21 mouse cellular contexts compared by ENCODE assay signal in genomic region chr4:49549383-49549782, GRCm38 (mm10). TPM values are rescaled to one million over a fixed set of nuclear protein-coding genes. Genes with fewer than 3 reads are reported as not detected.
DNase-seq lines count a peak whose midpoint lies in the region; ATAC-seq and TF ChIP-seq lines count a peak whose summit lies in the region.
"Had no signal": no experiment of that assay in that cellular context is flagged by ENCODE, and none has a peak within 500 bp of the region (broad histone marks: within the 10 kb centered on the region; RNA-seq: fewer than 3 reads in every experiment).

Gene Aldob, minus strand, starts transcription at chr4:49549546.

- H3K4me3 ChIP-seq in intestine, embryonic 14.5 days (ENCODE audit: low read depth, low read length) = 0 out of 2 replicates have a peak within 1 kb of the TSS, but pooled peaks have one; percentile 2
- H3K4me3 ChIP-seq in intestine, embryonic 16.5 days (ENCODE audit: low read length) = peak within 1 kb of the TSS; percentile 50
- peak within 1 kb of the TSS; percentile 16; the same call in 1 of the 2 replicates for H3K4me3 ChIP-seq in kidney, postnatal 0 days (replicated peaks; ENCODE audit: low read depth, low read length)
- peak within 1 kb of the TSS; percentile 33 to 41 for H3K4me3 ChIP-seq in liver, embryonic 14.5 days (ENCODE audit: insufficient read depth in 1 of 2, low read depth in 2 of 2, low read length in 2 of 2)
- H3K4me3 ChIP-seq in midbrain, embryonic 15.5 days = no peak within 1 kb of the TSS
- no peak within 1 kb of the TSS for H3K4me3 ChIP-seq in midbrain, embryonic 10.5 days
- H3K4me3 ChIP-seq: embryonic facial prominence, embryonic 15.5 days; forebrain, embryonic 15.5 days; gastrocnemius, adult 2 months; heart, embryonic 12.5 days; layer of hippocampus, adult 2 months; midbrain, embryonic 13.5 days had no signal

- WGBS in intestine, embryonic 14.5 days = 41% methylated on average over 3 of the region's 3 CpGs
- WGBS in intestine, embryonic 16.5 days = 26% methylated on average over 3 of the region's 3 CpGs
- WGBS in kidney, postnatal 0 days = 45% methylated on average over 3 of the region's 3 CpGs
- WGBS in liver, embryonic 14.5 days (ENCODE audit: insufficient replicate concordance) = 17% methylated on average over 3 of the region's 3 CpGs
- 67% methylated on average over 3 of the region's 3 CpGs for WGBS in midbrain, embryonic 15.5 days
- WGBS in midbrain, embryonic 10.5 days = 82% methylated on average over 3 of the region's 3 CpGs

- ATAC-seq in intestine, embryonic 14.5 days (replicated peaks; ENCODE audit: low FRiP score, low TSS enrichment, low read depth) = peak; percentile 73
- ATAC-seq in intestine, embryonic 16.5 days = peak; percentile 86
- ATAC-seq in kidney, postnatal 0 days (replicated peaks; ENCODE audit: low FRiP score, low read depth) = peak; percentile 63
- ATAC-seq in liver, embryonic 14.5 days (ENCODE audit: insufficient read depth) = peak; percentile 43
- ATAC-seq in midbrain, embryonic 15.5 days (replicated peaks) = no peak
- ATAC-seq: forebrain, embryonic 15.5 days; midbrain, embryonic 13.5 days; Patski had no signal

- no peak within 1 kb of the TSS for H3K9ac ChIP-seq in intestine, embryonic 14.5 days (ENCODE audit: low read length)
- H3K9ac ChIP-seq in intestine, embryonic 16.5 days (ENCODE audit: low read depth, low read length) = peak within 1 kb of the TSS; percentile 66
- peak within 1 kb of the TSS; percentile 46; the same call in 1 of the 2 replicates for H3K9ac ChIP-seq in kidney, postnatal 0 days (ENCODE audit: low read depth, low read length)
- peak within 1 kb of the TSS; percentile 47 for H3K9ac ChIP-seq in liver, embryonic 14.5 days (replicated peaks)
- H3K9ac ChIP-seq in midbrain, embryonic 15.5 days = no peak within 1 kb of the TSS
- H3K9ac ChIP-seq: embryonic facial prominence, embryonic 15.5 days; forebrain, embryonic 15.5 days; heart, embryonic 12.5 days; midbrain, embryonic 13.5 days had no signal

- TF ChIP-seq EP300 in liver, embryonic 14.5 days (IDR thresholded peaks at IDR 0.05; ENCODE audit: low read depth) = no peak

- no peak for TF ChIP-seq CTCF in kidney, postnatal 0 days (IDR thresholded peaks at IDR 0.05; ENCODE audit: low read depth)
- no peak for TF ChIP-seq CTCF in liver, embryonic 14.5 days (IDR thresholded peaks at IDR 0.05; ENCODE audit: low read depth)

- DNase-seq in intestine, embryonic 14.5 days (ENCODE audit: low spot score) = peak; percentile 54
- DNase-seq in kidney, postnatal 0 days (ENCODE audit: low spot score) = peak; percentile 9
- DNase-seq in liver, embryonic 14.5 days (ENCODE audit: low read depth in 3 of 3, low spot score in 3 of 3) = no peak
- no peak for DNase-seq in layer of hippocampus, postnatal 14 days (ENCODE audit: low spot score in 2 of 2)
- no peak for DNase-seq in spleen, postnatal 14 days (ENCODE audit: low spot score in 2 of 2)
- no peak for DNase-seq in midbrain, embryonic 10.5 days (ENCODE audit: low spot score)
- DNase-seq: adrenal gland, postnatal 25 days; gastrocnemius, adult 2 months; lung, adult 18-20 months; lung, postnatal 4 days; thymus, postnatal 4 days had no signal

- H3K27ac ChIP-seq in intestine, embryonic 14.5 days (ENCODE audit: low read depth) = no peak within 1 kb of the TSS
- peak within 1 kb of the TSS; percentile 91 for H3K27ac ChIP-seq in intestine, embryonic 16.5 days (ENCODE audit: low read length)
- H3K27ac ChIP-seq in kidney, postnatal 0 days = peak within 1 kb of the TSS; percentile 86
- H3K27ac ChIP-seq in liver, embryonic 14.5 days = no peak within 1 kb of the TSS
- no peak within 1 kb of the TSS for H3K27ac ChIP-seq in midbrain, embryonic 15.5 days
- H3K27ac ChIP-seq in midbrain, embryonic 10.5 days (replicated peaks) = no peak within 1 kb of the TSS
- H3K27ac ChIP-seq: embryonic facial prominence, embryonic 15.5 days; forebrain, embryonic 15.5 days; gastrocnemius, adult 2 months; layer of hippocampus, adult 2 months; midbrain, embryonic 13.5 days had no signal

- no peaks in the 10 kb centered on the region for H3K36me3 ChIP-seq in intestine, embryonic 14.5 days (ENCODE audit: control insufficient read depth, insufficient read depth, low read length)
- H3K36me3 ChIP-seq in intestine, embryonic 16.5 days (ENCODE audit: control insufficient read depth, insufficient read depth, low read length) = 0 out of 2 replicates have a peak, but pooled peaks cover 2% of the 10 kb centered on the region
- H3K36me3 ChIP-seq in kidney, postnatal 0 days (ENCODE audit: insufficient read depth, low read length) = no peaks in the 10 kb centered on the region
- no peaks in the 10 kb centered on the region for H3K36me3 ChIP-seq in liver, embryonic 14.5 days (replicated peaks; ENCODE audit: control insufficient read depth, insufficient read depth, low read depth)
- no peaks in the 10 kb centered on the region for H3K36me3 ChIP-seq in midbrain, embryonic 15.5 days (replicated peaks)
- H3K36me3 ChIP-seq in midbrain, embryonic 10.5 days = no peaks in the 10 kb centered on the region
- H3K36me3 ChIP-seq: embryonic facial prominence, embryonic 15.5 days; forebrain, embryonic 15.5 days; heart, embryonic 12.5 days; midbrain, embryonic 13.5 days had no signal

- H3K27me3 ChIP-seq in intestine, embryonic 14.5 days (replicated peaks; ENCODE audit: control insufficient read depth, insufficient read depth, low read length) = no peaks in the 10 kb centered on the region
- H3K27me3 ChIP-seq in intestine, embryonic 16.5 days (replicated peaks; ENCODE audit: control insufficient read depth, insufficient read depth, low read length) = no peaks in the 10 kb centered on the region
- no peaks in the 10 kb centered on the region for H3K27me3 ChIP-seq in kidney, postnatal 0 days (ENCODE audit: insufficient read depth, low read length)
- H3K27me3 ChIP-seq in liver, embryonic 14.5 days (ENCODE audit: control insufficient read depth, insufficient read depth, low read length) = no peaks in the 10 kb centered on the region
- no peaks in the 10 kb centered on the region for H3K27me3 ChIP-seq in midbrain, embryonic 15.5 days (replicated peaks)
- no peaks in the 10 kb centered on the region for H3K27me3 ChIP-seq in midbrain, embryonic 10.5 days (ENCODE audit: low read depth, poor library complexity, severe bottlenecking)
- H3K27me3 ChIP-seq: CH12.LX; embryonic facial prominence, embryonic 15.5 days; forebrain, embryonic 15.5 days; heart, embryonic 12.5 days; midbrain, embryonic 13.5 days had no signal

- H3K4me1 ChIP-seq in intestine, embryonic 14.5 days (replicated peaks; ENCODE audit: control insufficient read depth, insufficient read depth, low read length) = no peaks in the 10 kb centered on the region
- H3K4me1 ChIP-seq in intestine, embryonic 16.5 days (ENCODE audit: control insufficient read depth, insufficient read depth, low read length) = no peaks in the 10 kb centered on the region
- H3K4me1 ChIP-seq in kidney, postnatal 0 days (replicated peaks; ENCODE audit: insufficient read depth, low read length) = no peaks in the 10 kb centered on the region
- 0 out of 4 replicates have a peak, but pooled peaks cover 0 to 2% of the 10 kb centered on the region in 2 experiments for H3K4me1 ChIP-seq in liver, embryonic 14.5 days (replicated peaks; ENCODE audit: control insufficient read depth in 2 of 2, insufficient read depth in 2 of 2, low read length in 1 of 2)
- no peaks in the 10 kb centered on the region for H3K4me1 ChIP-seq in midbrain, embryonic 15.5 days
- no peaks in the 10 kb centered on the region for H3K4me1 ChIP-seq in midbrain, embryonic 10.5 days
- H3K4me1 ChIP-seq: embryonic facial prominence, embryonic 15.5 days; forebrain, embryonic 15.5 days; heart, embryonic 12.5 days; midbrain, embryonic 13.5 days had no signal

- H3K9me3 ChIP-seq in intestine, embryonic 14.5 days (ENCODE audit: control insufficient read depth, low read length) = no peaks in the 10 kb centered on the region
- H3K9me3 ChIP-seq in intestine, embryonic 16.5 days (ENCODE audit: control insufficient read depth, low read length) = no peaks in the 10 kb centered on the region
- H3K9me3 ChIP-seq in kidney, postnatal 0 days (replicated peaks; ENCODE audit: low read length) = no peaks in the 10 kb centered on the region
- H3K9me3 ChIP-seq in liver, embryonic 14.5 days (ENCODE audit: control insufficient read depth, low read length) = no peaks in the 10 kb centered on the region
- no peaks in the 10 kb centered on the region for H3K9me3 ChIP-seq in midbrain, embryonic 15.5 days
- H3K9me3 ChIP-seq in midbrain, embryonic 10.5 days (replicated peaks) = no peaks in the 10 kb centered on the region
- H3K9me3 ChIP-seq: embryonic facial prominence, embryonic 15.5 days; forebrain, embryonic 15.5 days; heart, embryonic 12.5 days; midbrain, embryonic 13.5 days had no signal

- H3K4me2 ChIP-seq in intestine, embryonic 14.5 days (ENCODE audit: low read length) = peak within 1 kb of the TSS; percentile 38
- peak within 1 kb of the TSS; percentile 46 for H3K4me2 ChIP-seq in intestine, embryonic 16.5 days (ENCODE audit: low read depth, low read length)
- peak within 1 kb of the TSS; percentile 25 for H3K4me2 ChIP-seq in kidney, postnatal 0 days (ENCODE audit: low read length)
- H3K4me2 ChIP-seq in liver, embryonic 14.5 days (ENCODE audit: low read depth) = peak within 1 kb of the TSS; percentile 49
- H3K4me2 ChIP-seq in midbrain, embryonic 15.5 days = no peak within 1 kb of the TSS
- H3K4me2 ChIP-seq: embryonic facial prominence, embryonic 15.5 days; forebrain, embryonic 15.5 days; heart, embryonic 12.5 days; midbrain, embryonic 13.5 days had no signal

RNA-seq across cellular contexts. Expression of gene Aldob, which starts in this region (rescaled TPM):
- polyA plus RNA-seq in intestine, embryonic 14.5 days (2014; fragmentation: Nextera tagmentation; extraction: Ambion mirVana) = 81.5 and 94.2 TPM in 2 replicates
- polyA plus RNA-seq in intestine, embryonic 16.5 days (2015; fragmentation: Nextera tagmentation; extraction: Ambion mirVana) = 572 and 696 TPM in 2 replicates
- 929 and 971 TPM in 2 replicates for polyA plus RNA-seq in kidney, postnatal 0 days (2015; fragmentation: Nextera tagmentation; extraction: Ambion mirVana)
- 88.5 and 103 TPM in 2 replicates for polyA plus RNA-seq in liver, embryonic 14.5 days (2012; rRNA removed)
- polyA plus RNA-seq in liver, embryonic 14.5 days (2014; fragmentation: Nextera tagmentation; extraction: Ambion mirVana) = 240 and 257 TPM in 2 replicates
- 1 to 10 TPM; 1.1 to 1.5 TPM for total RNA-seq in layer of hippocampus, postnatal 14 days (2021)
- polyA plus RNA-seq in midbrain, embryonic 15.5 days (2015; fragmentation: Nextera tagmentation; extraction: Ambion mirVana) = 0.25 and 0.77 TPM in 2 replicates
- polyA plus RNA-seq in midbrain, embryonic 10.5 days (2016; fragmentation: Nextera tagmentation; extraction: Ambion mirVana) = not detected in 2 replicates
- total RNA-seq: adrenal gland, postnatal 25 days; CH12.LX; gastrocnemius, adult 2 months had no signal
- polyA plus RNA-seq: hindbrain, embryonic 11.5 days; Patski had no signal

Comparison
In these comparisons a context has a peak if more than half of its experiments do, and no peak if none do; other contexts are left out.
1. RNA of gene Aldob (polyA plus RNA-seq): 929 to 971 TPM in kidney, postnatal 0 days, 572 to 696 TPM in intestine, embryonic 16.5 days, 88.5 to 257 TPM in liver, embryonic 14.5 days and 81.5 to 94.2 TPM in intestine, embryonic 14.5 days; 0.25 to 0.77 TPM in midbrain, embryonic 15.5 days and not detected in midbrain, embryonic 10.5 days; every median in the first group is over 10 times any median in the second.
2. H3K27ac ChIP-seq: peak in intestine, embryonic 16.5 days (single experiment) and kidney, postnatal 0 days (single experiment); none in intestine, embryonic 14.5 days (single experiment), liver, embryonic 14.5 days (single experiment), midbrain, embryonic 15.5 days (single experiment) and midbrain, embryonic 10.5 days (single experiment).
3. H3K9ac ChIP-seq: peak in intestine, embryonic 16.5 days (single experiment), kidney, postnatal 0 days (single experiment) and liver, embryonic 14.5 days (single experiment); none in intestine, embryonic 14.5 days (single experiment) and midbrain, embryonic 15.5 days (single experiment).
4. DNase-seq: peak in intestine, embryonic 14.5 days (single experiment) and kidney, postnatal 0 days (single experiment); none in liver, embryonic 14.5 days (0 of 3), layer of hippocampus, postnatal 14 days (0 of 2), spleen, postnatal 14 days (0 of 2) and midbrain, embryonic 10.5 days (single experiment).
5. H3K4me3 ChIP-seq: peak in intestine, embryonic 14.5 days (single experiment), intestine, embryonic 16.5 days (single experiment), kidney, postnatal 0 days (single experiment) and liver, embryonic 14.5 days (2 of 2); none in midbrain, embryonic 15.5 days (single experiment) and midbrain, embryonic 10.5 days (single experiment).